Mouse (Mus musculus): Measurements from ENCODE around the gene Sec1.

Sec1 gene

DNA sequence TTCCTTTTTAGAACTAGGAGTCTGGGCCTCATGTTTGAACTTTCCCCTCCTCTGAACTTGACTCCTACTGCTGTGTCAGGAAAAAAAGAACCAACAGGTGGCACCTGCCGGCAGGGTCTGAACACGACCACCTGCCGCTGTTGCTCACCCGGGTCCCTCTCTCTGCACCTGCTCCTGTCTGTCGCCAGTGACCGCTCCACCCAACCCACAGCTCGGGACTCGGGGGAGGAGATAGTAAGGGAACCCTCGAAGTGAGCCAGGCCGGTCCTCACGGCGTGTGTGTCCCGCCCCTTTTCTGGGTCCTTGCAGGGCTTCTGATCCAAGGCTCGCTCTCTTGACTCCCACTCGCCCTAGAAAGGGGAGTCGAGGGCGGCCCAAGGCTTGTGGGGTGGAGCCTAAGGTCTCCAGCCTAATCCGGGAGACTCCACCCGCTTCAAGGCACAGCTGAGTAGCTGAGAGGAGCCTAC is 54.6 kb downstream of the Sec1 start, which contains the start of gene Mamstr:
Mamstr (plus strand) TSS at position 417 of the 467 bp plus-strand sequence.
- no peak for DNase-seq

- DNase-seq: no peak
Observed at GRCm38 (mm10) chr7:45638623-45639401, 55.4 kb downstream of the Sec1 start.

DNA sequence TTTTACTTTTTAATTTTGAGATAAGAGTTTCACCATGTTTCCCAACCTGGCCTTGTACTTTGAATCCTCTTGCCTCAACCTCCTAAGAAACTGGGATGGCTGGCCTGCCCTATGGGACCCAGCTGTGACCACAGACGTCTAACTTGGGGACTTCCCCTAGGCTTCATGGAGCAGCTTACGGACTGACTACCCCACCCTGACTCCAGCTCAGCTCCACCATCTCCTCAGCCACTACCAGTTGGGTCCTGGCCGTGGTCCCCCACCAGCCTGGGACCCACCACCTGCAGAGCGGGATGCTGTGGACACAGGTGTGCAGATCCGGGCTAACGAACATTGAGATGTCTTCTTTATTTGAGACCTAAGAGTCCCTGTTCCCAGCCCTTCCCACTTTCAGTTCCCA is 56.5 kb downstream of the Sec1 start:
- no peak for DNase-seq

GRCm38 (mm10) chr7:45635711-45636688 is 58.2 kb downstream of the Sec1 start:
- DNase-seq: peak in 1 of 2 experiments; percentile 21

- peak; percentile 68 to 74 for DNase-seq
Observed at GRCm38 (mm10) chr7:45634946-45635681, 59.1 kb downstream of the Sec1 start.

DNA sequence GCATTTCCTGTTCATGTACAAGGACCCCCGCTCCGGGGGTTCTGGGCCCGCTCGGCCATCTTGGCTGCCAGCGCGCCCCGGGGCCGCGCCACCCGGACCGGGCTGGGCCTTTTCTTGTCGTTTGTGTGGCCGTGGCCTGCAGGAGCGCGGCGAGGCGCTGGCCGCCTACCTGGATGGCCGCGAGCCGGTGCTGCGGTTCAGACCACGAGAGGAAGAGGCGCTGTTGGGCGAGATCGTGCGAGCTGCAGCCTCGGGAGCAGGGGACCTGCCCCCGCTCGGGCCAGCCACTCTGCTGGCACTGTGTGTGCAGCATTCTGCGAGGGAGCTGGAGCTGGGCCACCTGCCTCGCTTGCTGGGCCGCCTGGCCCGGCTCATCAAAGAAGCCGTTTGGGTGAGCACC is 61.7 kb downstream of the Sec1 start:
- DNase-seq: no peak

GRCm38 (mm10) chr7:45630064-45630907 is 63.9 kb downstream of the Sec1 start:
- DNase-seq: no peak

DNA sequence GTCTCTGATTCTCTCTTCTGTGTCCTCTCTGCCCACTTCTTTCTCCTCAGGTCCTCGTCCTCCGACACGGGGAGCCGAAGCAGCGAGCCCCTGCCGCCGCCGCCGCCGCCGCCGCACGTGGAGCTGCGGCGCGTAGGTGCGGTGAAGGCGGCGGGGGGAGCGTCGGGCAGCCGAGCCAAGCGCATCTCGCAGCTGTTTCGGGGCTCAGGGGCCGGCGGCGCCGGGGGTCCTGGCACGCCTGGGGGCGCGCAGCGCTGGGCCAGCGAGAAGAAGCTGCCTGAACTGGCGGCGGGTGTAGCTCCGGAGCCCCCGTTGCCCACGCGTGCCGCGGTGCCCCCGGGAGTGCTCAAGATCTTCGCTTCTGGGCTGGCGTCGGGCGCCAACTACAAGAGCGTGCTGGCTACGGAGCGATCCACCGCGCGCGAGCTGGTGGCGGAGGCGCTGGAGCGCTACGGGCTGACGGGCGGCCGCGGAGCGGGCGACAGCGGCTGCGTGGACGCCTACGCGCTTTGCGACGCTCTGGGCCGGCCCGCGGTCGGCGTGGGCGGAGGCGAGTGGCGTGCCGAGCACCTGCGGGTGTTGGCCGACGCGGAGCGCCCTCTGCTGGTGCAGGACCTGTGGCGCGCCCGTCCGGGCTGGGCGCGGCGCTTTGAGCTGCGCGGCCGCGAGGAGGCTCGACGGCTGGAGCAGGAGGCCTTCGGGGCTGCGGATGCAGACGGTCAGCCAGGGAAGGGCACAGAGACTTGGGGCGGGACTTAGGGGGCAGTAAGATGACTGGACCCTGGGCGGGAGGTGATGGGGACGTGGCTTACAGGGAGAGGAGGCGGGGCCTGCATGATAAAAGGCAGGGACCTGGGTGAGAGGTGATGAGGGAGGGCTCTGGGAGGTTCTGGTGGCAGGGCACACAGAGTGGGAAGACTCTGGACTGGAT is 65.6 kb downstream of the Sec1 start:
- peak; percentile 92 to 94 for DNase-seq

Data from B cell, adult 2 months (primary cell).